Mouse (Mus musculus) cerebellum, adult 18-20 months (tissue): ENCODE measurements around the gene Mast4.
"Not testable (repeated sequence)": the region's sequence is repeated elsewhere in the genome, so short reads cannot be mapped to it uniquely, and the experiment has no call there.

Experiments used
- DNase-seq, 2 experiments: peaks; one replicate each; pipeline ENCODE4 v3.0.0; 2021

Gene Mast4

DNA sequence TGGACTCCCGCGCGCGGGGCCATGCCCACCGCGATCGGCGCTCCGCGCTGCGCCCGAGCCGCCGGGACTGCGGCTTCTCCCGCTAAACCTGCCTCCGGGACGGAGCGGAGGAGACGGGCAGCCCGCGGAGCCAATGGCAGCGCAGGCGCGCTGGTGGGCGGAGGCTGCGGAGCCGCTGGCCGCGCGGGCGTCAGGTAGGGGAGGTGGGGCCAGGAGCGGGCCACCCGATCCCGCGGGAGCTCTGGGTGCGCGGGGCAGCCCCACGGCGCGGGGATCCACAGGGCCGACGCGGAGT, at the start of gene Mast4:
TSS of gene Mast4 (minus strand) at position 106 of the 295 bp plus-strand sequence.
- DNase-seq, result peak; percentile 37 to 70

DNA sequence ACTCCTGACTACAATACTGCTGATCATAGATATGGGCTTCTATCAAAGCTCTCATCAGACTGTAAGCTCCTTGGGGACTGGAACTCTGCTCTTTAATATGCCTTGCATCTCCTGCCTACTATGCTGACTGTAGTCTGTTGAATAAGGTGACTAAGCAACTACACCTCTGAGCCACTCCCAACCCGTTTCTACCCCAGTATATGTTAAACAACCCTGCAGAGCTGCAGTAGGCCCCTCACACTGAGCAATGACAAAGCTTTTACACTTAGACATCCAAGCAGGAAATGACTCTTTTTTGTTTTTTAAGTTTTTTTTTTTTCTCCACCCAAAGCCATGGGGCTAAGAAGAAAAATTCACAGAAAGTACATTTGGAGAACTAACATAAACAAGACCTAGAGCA, 40.2 kb upstream of the Mast4 start:
- DNase-seq, result no peak

DNA sequence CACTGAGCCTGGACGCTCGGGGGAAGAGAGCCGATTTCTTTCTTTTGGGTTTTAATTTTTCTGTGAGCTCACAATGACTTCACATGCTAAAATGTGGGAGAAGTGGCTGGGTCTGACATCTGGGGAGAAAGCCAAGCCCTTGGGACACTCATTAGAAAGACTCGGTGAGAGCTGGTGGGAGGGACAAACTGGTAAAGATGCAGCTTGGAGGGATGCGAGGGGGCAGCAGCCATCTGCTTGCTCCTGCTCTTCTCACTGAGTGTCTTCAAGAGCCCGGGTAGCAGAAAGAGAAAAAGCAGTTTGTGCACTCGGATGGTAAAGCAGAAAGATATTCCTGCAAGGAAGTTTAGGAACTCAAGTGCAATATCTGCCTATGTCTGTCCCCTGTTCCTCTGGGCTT, 34.9 kb upstream of the Mast4 start:
- no peak for DNase-seq

DNA sequence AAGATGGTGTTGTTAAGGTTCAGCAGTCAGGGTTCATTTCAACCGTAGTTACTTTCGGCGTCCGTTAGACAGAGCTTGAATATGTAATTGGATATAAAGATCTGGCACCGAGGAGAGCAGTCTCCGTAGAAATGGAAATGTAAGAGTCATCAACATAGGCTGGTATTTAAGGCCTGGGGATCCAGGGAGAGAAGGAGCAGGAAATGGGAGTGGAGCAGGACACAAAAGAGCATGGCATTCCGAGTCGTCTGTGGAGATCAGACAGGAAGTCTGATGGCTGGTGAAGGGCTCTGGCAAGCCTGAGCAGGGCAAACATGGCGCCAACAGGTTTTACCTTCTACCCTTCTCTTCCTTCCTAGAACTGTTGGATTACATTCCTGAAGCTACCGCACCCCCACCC, 28.9 kb upstream of the Mast4 start:
- DNase-seq, result no peak

DNA sequence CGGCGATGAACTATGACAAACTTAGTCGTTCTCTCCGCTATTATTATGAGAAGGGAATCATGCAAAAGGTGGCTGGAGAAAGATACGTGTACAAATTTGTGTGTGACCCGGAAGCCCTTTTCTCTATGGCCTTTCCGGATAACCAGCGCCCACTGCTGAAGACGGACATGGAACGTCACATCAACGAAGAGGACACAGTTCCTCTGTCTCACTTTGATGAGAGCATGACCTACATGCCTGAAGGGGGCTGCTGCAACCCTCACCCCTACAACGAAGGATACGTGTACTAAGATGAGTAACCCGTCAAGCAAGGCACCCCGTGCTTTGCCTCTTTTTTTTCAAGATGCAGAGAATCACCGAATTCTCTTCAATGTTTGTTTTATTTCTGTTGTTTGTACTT, 23.1 kb upstream of the Mast4 start:
- DNase-seq, result not testable (repeated sequence)

DNA sequence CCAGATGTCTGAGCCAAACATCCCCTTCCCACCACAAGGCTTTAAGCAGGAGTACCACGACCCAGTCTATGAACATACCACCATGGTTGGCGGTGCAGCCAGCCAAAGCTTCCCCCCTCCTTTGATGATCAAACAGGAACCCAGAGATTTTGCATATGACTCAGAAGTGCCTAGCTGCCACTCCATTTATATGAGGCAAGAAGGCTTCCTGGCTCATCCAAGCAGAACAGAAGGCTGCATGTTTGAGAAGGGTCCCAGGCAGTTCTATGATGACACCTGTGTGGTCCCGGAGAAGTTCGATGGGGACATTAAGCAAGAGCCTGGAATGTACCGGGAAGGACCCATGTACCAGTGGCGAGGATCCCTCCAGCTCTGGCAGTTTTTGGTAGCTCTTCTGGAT, 22.6 kb upstream of the Mast4 start:
- not testable (repeated sequence) for DNase-seq

DNA sequence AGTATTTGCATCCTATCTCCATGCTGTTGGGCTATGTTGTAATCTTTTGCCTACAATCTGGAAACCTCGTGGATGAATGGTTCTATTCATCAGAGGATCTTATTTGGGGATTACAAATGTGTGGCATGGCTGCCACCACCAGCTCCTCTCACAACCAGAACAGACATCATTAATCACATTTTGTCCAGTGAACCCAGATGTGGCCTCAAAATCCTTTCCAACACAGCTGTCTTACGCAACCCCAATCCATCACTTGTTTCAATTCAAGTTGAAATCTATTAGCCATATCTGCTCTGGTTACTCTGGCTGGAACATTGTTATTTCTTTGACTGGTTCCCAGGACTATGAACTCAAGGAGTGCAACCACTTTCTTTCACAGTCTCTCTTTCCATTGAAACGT, 20.4 kb upstream of the Mast4 start:
- no peak for DNase-seq

DNA sequence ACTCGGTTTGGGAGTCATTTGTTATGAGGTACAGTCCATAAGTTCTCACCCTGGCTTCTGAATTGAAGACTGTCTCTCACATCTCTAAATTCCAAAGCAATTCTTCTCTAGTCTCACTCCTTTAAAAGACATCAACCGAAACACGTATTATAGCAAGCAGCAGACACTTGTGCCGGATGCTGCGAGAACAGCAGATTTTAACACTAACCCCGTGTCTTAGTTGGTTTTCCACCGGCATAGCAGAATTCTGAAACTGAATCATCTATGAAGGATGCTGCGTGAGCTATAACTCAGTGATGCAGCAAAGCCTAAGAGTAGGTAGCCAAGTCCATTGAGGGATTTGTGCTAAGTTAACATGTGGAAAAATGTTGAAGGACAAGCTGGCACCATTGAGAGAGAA, 10.5 kb upstream of the Mast4 start:
- DNase-seq, result no peak

DNA sequence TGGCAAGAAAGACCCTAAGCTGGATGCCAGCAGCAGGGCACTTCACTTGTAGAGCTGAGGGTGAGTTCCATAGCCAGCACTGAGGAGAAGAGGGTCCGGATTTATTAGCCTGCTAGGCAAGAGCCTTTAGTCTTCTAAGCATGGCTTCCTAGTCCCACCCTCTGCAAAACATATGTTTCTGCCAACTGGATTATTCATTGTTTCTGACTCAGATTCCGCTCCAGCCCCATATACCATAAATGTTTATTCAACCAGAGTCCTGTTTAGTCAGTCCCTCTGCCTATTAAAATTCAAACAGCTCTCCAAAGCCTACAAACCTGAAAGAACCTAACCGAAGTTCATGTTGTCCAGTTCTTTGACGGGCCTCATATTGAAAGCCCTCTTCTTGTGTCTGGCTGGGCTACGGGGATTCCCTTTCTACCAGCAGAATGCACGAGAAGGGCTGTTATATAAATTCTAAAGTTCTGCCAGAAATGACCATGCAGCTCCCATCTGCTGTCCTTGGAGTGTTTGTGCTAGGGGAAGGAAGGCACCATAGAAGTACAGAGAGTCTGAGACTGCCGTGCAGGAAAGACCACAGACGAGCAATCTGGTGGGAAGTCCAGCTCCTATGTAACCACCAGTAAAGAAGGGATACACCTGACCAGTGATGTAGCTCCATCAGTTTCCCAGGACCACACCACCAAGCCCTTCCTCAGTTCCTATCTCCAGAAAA, 9.9 kb upstream of the Mast4 start:
- no peak for DNase-seq

DNA sequence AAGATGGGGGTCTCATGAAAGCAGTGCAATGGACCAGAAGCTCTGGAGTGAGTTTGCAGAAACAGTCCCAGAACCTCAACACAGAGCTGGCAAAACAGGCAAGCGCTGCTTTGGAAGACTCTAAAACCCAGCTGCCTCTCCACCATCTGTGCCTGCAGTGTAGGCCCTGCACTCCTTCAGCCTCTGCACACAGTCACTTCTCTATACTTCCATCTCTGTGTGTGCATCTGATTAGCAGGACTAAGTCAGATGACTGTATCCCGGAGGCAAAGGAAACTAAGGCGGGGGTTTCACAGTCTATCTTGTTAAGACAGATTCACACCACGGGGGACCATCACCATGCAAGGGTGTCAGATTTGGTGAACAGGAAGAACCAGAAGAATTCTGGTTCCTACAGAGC, 6.7 kb upstream of the Mast4 start:
- DNase-seq, result no peak

DNA sequence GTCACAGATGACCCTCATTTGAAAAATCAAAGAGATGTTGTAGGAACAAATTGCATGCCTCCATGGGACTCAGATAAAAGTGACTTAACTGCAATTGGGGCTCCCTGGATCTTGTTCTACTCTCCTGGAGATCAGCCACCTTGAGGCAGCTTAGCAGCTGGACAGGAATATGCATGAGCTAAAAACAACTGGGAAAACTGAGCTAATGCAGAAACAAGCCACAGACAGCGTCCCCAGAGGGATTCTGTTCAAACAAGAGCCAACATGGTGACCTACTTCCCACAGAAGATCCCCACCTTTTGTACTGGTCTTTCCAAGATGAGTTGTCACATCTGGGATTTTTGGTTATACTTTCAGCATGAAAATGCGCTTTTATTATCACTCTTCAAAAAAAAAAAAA, 4.3 kb upstream of the Mast4 start:
- no peak for DNase-seq

DNA sequence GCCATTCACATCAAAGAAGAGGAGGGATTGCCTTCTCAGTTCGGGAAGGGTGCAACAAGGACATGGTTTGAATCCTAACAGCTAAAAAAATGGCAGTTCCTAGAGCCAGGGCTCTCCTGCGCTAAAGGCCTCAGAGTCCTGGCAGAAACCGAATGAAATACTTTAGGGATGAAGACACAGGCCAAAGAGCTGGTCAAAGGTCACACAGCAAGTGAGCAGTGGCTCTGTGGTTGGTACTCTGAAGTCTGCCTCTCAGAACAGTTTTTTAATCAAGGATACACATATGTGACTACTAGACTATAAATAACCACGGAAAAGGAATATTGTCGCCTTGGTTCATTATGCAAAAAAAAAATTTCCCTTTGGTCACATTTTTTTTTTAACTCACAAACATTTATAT, 1.9 kb upstream of the Mast4 start:
- DNase-seq, result no peak

DNA sequence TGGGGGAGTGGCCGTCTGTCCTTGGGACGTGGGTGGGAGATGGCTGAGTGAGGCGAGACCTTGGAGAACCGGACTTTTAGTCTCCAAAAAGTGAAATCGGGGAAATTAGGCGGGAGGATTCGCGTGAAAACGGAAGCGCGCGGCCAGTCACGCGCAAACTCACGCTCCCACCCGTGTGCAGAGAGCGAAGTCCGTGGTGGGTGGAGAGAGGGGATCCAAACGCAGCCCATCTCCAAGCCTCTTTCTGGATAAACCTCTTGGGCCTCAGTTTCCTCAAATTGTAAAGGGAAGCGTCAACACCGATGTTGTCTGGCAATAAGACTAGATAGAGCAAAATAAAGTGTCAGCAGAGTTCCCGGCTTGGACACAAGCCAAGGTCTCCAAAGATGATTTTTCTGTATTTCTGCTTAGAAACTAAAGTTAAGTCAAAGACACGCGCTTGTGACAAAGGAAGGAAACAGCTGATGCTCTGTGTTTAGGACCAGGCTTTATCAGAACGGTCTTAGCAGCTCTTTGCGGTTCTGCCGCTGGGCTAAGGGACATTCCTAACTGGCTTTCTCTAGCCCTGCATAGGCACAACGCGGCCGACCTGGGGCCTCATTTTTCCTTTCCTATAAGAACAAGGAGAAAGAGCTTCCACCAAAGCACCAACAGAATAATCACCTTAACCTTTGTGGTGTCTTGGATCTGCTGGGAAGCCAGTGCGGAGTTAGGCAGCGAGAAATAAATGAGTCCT, 594 bp upstream of the Mast4 start:
- no peak for DNase-seq

DNA sequence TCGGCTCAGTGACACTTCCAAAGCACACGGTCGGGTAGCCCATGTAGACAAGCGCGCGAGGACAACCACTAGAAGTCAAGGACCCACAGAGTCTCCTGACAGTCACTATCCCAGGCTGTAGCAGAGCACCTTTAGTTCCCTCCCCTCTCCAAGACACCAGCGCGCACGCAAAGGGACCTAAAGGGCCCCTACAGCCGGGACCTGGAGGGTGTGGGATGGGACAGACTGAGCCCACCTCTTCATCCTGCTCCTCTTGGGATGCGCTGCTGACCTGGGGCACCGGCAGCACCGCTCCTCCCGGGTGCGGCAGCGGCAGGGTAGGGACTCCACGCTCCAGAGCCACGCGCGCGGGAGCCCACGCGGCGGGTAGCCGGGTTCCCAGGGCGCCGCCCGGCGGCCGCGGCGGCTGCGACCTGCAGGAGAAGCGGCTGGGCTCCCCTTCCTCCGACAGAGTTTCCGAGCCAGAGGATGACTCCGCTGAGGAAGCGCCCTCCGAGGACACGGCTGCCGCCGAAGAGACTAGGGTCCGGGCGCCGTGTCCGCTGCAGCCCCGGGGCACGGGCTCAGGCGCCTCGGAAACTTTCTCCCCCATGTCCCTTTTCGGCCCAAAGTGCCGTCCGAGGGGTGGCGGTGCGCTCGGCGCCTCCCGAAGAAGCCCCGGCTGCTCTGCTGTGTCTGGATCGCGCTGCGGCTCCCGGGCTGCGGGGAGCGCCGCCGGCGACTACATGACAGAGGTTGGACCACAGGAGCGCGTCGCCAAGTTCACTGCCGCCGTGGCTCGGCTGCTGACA, 501 bp downstream of the Mast4 start:
- peak in 1 of 2 experiments; percentile 10 for DNase-seq

DNA sequence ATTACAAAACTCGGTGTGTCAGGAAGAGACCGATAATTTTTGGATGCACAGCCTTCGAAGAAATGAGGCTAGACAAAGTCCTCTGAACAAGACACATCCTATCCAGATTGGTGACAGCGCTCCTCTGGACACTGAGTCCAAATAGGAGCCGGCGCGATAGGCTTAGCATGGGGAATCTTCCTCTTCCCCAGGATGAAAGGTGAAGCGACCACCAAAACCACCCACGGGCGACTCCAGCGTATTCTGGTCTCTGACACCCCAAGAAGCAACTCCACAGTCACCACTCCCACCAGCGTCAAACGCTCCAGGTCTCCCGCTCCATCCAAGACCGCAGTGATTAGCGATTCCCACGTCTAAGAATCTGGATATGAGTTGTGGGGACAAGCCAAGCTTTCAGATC, 1.1 kb downstream of the Mast4 start:
- DNase-seq, result no peak

DNA sequence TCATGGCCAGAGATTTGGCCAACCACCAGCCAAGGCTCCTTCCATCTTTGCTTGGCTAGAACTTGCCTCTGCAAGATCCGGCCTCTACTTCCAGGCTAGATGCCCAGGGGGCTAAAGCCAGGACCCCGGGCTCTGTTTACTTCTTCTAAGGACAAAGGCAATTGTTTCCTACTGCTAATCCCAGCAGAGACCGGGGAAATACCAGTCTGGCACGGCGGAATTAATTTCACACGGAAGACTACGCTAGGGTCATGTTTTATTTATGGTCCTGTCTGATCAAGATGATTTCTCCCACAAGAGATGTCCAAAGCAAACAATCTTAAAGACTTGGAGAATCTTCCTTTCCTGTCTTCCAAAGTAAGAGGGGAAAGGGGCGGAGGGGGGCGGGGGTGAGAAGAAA, 1.6 kb downstream of the Mast4 start:
- DNase-seq, result no peak

DNA sequence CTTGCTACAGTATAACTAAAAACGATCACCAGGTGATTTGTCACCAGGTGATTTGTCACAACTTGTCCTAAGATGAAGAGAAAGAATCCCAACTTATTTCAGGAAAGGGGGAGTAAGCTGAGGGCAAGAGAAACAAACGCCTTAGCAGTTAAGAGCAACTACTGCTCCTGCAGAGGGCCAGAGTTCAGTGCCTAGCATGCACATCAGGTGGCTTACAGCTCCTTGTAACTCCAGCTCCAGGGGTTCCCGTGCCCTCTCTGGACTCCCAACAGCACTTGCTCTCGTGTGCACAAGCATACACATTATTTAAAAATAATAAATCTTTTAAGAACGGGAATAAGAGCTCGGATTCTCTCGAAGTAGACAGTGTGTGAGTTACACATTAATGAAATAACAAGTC, 3.2 kb downstream of the Mast4 start:
- DNase-seq, result no peak

DNA sequence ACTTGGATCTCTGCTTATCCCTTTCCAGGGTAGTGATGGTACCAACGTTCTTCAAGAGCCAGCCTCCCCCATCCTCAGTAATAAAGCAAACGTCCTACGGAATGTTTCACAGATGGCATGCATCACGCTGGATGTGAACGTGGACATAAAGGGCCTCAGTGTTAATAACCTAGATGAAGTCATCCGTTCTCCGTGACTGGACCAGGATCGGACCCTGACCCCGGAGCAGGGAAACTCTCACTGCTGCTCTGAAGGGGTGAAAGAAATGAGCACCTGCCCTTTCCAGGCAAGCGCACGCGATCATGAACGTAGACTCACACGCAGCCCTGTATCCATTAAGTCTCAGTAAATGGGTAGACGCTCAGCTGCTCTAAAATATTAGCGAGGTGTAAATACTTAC, 6.0 kb downstream of the Mast4 start:
- no peak for DNase-seq

DNA sequence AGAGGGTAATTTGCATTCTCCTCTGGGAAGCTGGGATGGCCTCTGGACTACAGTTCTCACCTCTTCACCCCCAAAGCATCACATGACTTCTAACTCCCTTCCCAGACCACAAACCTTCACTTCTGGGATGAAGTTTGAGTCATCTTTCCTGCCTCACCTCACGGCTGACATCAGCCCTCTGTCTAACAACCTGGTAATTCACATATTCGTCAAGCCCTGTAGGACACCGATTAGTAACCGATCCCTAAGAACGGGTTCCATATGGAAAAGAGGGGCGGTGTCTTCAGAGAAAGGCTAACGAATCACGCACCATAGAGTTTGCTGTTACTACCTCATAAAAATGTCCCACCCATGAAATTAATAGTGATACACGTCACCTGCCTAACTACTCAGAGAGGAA, 6.5 kb downstream of the Mast4 start:
- no peak for DNase-seq

DNA sequence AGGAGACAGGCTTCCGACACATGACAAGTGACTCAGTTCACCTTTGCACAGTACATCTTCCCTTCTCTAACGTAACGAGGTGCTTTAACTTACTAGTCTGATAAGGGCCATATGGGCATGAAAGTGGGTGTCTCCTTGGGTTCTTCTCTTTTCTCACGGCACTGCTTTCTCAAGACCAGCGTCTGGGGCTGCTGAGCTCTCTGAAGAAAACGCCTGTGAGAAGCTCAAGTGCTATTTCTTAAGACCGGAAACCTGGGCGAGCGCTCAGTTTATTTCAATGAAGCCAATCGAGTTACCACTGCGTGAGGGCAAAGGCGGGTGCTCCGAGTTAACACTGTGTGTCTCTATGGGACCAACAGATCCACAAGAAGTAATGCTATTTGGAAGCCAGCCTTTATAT, 8.1 kb downstream of the Mast4 start:
- no peak for DNase-seq

DNA sequence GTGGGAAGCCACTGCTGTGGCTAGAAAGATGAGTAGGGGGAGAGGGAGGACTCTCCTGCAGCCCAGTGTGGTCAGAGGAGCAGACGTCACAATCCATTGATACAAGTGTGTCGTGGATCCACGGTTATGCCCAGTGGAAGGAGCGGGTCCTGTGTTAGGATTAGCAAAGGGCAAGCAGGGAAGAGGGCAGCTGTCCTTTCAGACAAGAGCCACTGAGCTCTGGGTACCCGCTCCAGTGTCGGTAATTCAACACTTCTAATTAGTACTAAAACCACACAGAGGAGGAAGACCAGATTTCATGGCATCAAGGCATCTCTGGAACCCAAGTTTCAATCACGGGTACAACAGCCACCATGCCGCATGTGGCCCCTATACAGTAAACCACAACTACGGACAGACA, 14.4 kb downstream of the Mast4 start:
- no peak for DNase-seq

DNA sequence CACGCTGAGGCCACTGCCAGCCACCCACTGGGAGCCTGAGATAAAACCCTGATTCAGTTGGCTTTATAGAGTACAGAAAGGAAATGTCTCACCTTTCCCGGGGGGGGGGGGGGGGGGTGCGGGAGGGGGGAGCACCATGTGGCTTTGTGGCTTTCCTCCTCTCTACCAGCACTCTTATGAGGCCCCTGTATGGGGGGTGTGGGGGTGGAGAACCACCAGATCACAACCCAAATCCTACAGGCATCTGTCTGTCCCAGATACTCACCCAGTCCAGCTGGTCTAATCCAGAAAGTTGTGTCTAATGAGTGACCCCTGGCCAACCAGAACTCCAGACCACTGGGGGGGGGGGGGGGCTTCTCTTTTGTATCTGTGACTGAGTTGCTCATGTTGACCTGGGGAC, 15.0 kb downstream of the Mast4 start:
- DNase-seq, result no peak

DNA sequence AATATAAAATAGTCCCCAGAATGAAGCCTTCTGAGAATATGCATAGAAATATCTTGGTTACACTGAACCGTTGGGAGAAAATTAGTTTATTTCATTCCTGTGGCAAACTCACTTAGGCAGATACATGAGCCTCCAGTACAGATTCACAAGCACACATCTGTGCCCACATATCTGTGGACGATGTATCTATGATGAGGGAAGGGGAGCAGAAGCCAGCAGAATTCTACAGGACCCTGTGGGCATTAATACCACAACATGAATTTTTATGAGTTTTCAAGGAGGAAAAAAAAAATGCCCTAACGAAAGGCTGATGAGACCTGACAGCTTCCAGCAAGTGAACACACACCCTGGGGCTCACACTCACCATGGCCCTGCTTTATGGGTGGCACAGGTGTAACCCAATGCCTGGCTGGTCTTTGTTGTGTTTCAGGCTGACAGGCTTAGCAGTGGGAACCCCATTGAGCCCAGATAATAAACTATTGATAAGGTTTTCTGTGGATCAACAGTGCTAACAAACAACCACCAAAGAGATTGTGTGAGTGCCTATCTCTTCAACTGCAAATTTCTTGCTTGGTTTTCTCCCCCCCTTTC, 17.4 kb downstream of the Mast4 start:
- no peak for DNase-seq
